Mouse (Mus musculus) limb, embryonic 11.5 days (tissue): ENCODE results near the gene Plxna3. TPM values are rescaled to one million over a fixed set of nuclear protein-coding genes. Genes with fewer than 3 reads are reported as not detected.

Experiments
- ATAC-seq: fragments of 200-750 bp; cut with Nextera tagmentation; 2 replicates; pipeline ENCODE4 v1.8.0; 2017; ENCODE audit warnings: low read depth; ENCODE audit not compliant: insufficient number of reproducible peaks, low FRiP score, low TSS enrichment
- DNase-seq: peaks from one replicate; pipeline ENCODE4 v3.0.0-alpha.2; 2015; ENCODE audit warnings: low spot score
- H3K27ac ChIP-seq: fragments of 300-500 bp; sonication (generic); replicated peaks from 2 replicates; pipeline ENCODE4 v1.5.1; 2014; ENCODE audit warnings: low read depth, mild to moderate bottlenecking, low read length
- H3K27me3 ChIP-seq: fragments of 300-500 bp; sonication (generic); 2 replicates; pipeline ENCODE4 v1.6.1; 2014; ENCODE audit warnings: mild to moderate bottlenecking, low read length, mixed read lengths; ENCODE audit not compliant: control insufficient read depth, insufficient read depth
- H3K36me3 ChIP-seq: fragments of 300-500 bp; sonication (generic); 2 replicates; pipeline ENCODE4 v1.6.1; 2014; ENCODE audit warnings: mild to moderate bottlenecking, low read length, moderate library complexity, mixed read lengths; ENCODE audit not compliant: control insufficient read depth, insufficient read depth
- H3K4me1 ChIP-seq: fragments of 300-500 bp; sonication (generic); 2 replicates; pipeline ENCODE4 v1.6.1; 2014; ENCODE audit warnings: low read length, mixed read lengths; ENCODE audit not compliant: control insufficient read depth, insufficient read depth
- H3K4me2 ChIP-seq: fragments of 300-500 bp; sonication (generic); 2 replicates; pipeline ENCODE4 v1.6.1; 2014; ENCODE audit warnings: low read depth, mild to moderate bottlenecking, moderate library complexity; ENCODE audit not compliant: severe bottlenecking
- H3K4me3 ChIP-seq: fragments of 300-500 bp; sonication (generic); 2 replicates; pipeline ENCODE4 v1.5.1; 2014; ENCODE audit warnings: low read depth, low read length
- H3K9ac ChIP-seq: fragments of 300-500 bp; sonication (generic); 2 replicates; pipeline ENCODE4 v1.6.1; 2014; ENCODE audit warnings: mild to moderate bottlenecking, low read length
- H3K9me3 ChIP-seq: fragments of 300-500 bp; sonication (generic); 2 replicates; pipeline ENCODE4 v1.6.1; 2016; ENCODE audit warnings: low read length; ENCODE audit not compliant: control insufficient read depth
- WGBS: fragments of 180-500 bp; shearing (Covaris S2); extraction: QIAGEN DNeasy Blood & Tissue Kit; methylation state at CpG from one replicate; pipeline ENCODE4 v1.1.7; 2014; 5-methylcytosine and 5-hydroxymethylcytosine counted together
- microRNA-seq: library from miRNA; unstranded; fragments of <30 nt; microRNA quantifications from one replicate; pipeline ENCODE4, GENCODE M21; 2016
- polyA plus RNA-seq: library from polyadenylated mRNA; unstranded; fragments of >200 nt; fragmentation: Nextera tagmentation; extraction: Ambion mirVana; gene quantifications from 2 replicates; pipeline ENCODE4 v1.2.1, GENCODE M21; 2014

Gene Plxna3
- polyA plus RNA-seq, 1 experiment from 2014 or later = 10.5 TPM

DNA sequence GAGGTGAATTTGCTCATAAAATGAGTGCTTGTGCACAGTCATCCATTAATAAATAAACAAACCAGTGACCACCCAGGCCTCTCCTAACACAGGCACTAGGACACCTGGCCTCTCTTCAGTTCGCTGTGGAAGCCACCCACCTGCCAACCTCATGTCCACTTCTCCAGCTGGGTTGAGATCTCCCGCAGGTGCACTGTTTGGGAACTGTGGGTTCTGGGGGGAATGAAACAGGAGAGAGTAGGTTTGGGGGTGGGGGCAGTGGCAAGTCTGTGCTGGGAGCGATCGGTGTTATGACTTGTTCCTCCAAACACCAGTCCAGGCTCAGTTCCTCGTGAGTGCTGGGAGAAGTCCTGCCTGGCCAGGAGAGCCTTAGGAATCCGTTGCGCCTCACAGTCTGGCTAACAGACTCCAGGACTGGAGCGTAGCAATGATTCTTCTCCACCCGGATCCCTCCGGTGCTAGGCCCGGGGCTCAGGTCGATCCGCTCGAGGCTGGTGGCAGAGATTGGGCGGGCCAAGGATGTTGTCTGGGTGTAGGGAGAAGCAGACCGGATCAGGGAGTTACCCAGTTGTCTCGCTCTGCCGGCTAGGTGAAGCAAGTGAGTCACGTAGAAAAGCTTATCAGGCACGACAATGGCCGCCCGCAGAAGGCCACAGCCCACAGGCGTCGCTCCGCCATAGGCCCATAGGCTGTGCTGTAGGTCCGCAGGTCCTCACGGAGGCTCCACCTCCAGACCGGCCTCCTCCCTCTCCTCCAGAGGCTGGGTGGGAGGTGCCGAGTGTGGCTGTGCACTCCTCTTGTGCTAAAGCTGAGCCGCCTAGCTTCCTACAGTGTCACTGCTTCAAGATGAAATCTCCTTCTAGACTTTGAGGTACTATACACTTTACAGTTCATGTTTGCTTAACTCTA, 63.9 kb downstream of the Plxna3 start, which contains the start of the genes Fam3a and Ikbkg:
Fam3a (minus strand) TSS at position 738 of the 909 bp plus-strand sequence.
Ikbkg (plus strand) TSS at position 756 of the 909 bp plus-strand sequence.
- Histone ChIP-seq H3K27me3 (no peaks in the 10 kb centered on the region), H3K27ac (peak within 1 kb of the TSS; percentile 56), H3K4me1 (no peaks in the 10 kb centered on the region), H3K36me3 (no peaks in the 10 kb centered on the region), H3K9ac (peak within 1 kb of the TSS; percentile 82), H3K9me3 (no peaks in the 10 kb centered on the region), H3K4me3 (peak within 1 kb of the TSS; percentile 46), H3K4me2 (peak within 1 kb of the TSS; percentile 38)
- ATAC-seq = peak; percentile 99
- WGBS = 18% methylated on average over 30 of the region's 30 CpGs
- DNase-seq = peak; percentile 80

Small RNA genes lying within 50 kb of the gene (microRNA-seq; reads per million reads assigned to microRNA genes)
- gene Mir7092 = 0.92 reads per million

Other genes with a start within 250 kb of the Plxna3 start
- not detected in 2 replicates for gene Opn1mw, start 201.6 kb upstream of the Plxna3 start, polyA plus RNA-seq
- gene Mecp2, start 193.7 kb upstream of the Plxna3 start, polyA plus RNA-seq = 12.0 and 13.1 TPM in 2 replicates
- gene Tex28, start 161.2 kb upstream of the Plxna3 start, polyA plus RNA-seq = not detected in 2 replicates
- not detected in 2 replicates for gene Tktl1, start 151.8 kb upstream of the Plxna3 start, polyA plus RNA-seq
- gene Flna, start 79.2 kb upstream of the Plxna3 start, polyA plus RNA-seq = 281 and 303 TPM in 2 replicates
- 34.9 and 38.2 TPM in 2 replicates for gene Emd, start 74.4 kb upstream of the Plxna3 start, polyA plus RNA-seq
- 867 and 882 TPM in 2 replicates for gene Rpl10, start 58.3 kb upstream of the Plxna3 start, polyA plus RNA-seq
- 63.1 and 72.0 TPM in 2 replicates for gene Taz, start 47.2 kb upstream of the Plxna3 start, polyA plus RNA-seq
- 5.4 and 5.8 TPM in 2 replicates for gene Dnase1l1, start 46.7 kb upstream of the Plxna3 start, polyA plus RNA-seq
- 81.1 and 84.3 TPM in 2 replicates for gene Atp6ap1, start 32.0 kb upstream of the Plxna3 start, polyA plus RNA-seq
- 176 and 207 TPM in 2 replicates for gene Gdi1, start 24.1 kb upstream of the Plxna3 start, polyA plus RNA-seq
- gene Fam50a, start 16.0 kb upstream of the Plxna3 start, polyA plus RNA-seq = 65.8 and 67.8 TPM in 2 replicates
- 121 and 122 TPM in 2 replicates for gene Lage3, start 24.6 kb downstream of the Plxna3 start, polyA plus RNA-seq
- 54.6 and 56.7 TPM in 2 replicates for gene Ubl4a, start 44.2 kb downstream of the Plxna3 start, polyA plus RNA-seq
- 10.8 and 15.2 TPM in 2 replicates for gene Slc10a3, start 44.3 kb downstream of the Plxna3 start, polyA plus RNA-seq
- gene Fam3a, start 64.2 kb downstream of the Plxna3 start, polyA plus RNA-seq = 26.0 and 29.4 TPM in 2 replicates
- 19.1 and 23.7 TPM in 2 replicates for gene Ikbkg, start 64.2 kb downstream of the Plxna3 start, polyA plus RNA-seq
- gene G6pdx, start 100.1 kb downstream of the Plxna3 start, polyA plus RNA-seq = 49.1 and 57.9 TPM in 2 replicates
- 0.43 TPM in 1 of 2 replicates, not detected in the other for gene Gm6880, start 152.3 kb downstream of the Plxna3 start, polyA plus RNA-seq
- gene Olfr1326-ps1, start 245.8 kb downstream of the Plxna3 start, polyA plus RNA-seq = not detected in 2 replicates